Mouse (Mus musculus): ENCODE data around the gene Susd6. TPM values are rescaled to one million over a fixed set of nuclear protein-coding genes. Genes with fewer than 3 reads are reported as not detected.
"Not testable (repeated sequence)": the region's sequence is repeated elsewhere in the genome, so short reads cannot be mapped to it uniquely, and the experiment has no call there.

The Susd6 gene
- polyA plus RNA-seq, 1 experiment from 2014 or later = 21.7 TPM

- H3K27me3 ChIP-seq (replicated peaks; ENCODE audit: control insufficient read depth, insufficient read depth, low read length); H3K36me3 ChIP-seq (ENCODE audit: control insufficient read depth, insufficient read depth, low read length); H3K9ac ChIP-seq (ENCODE audit: low read depth, low read length); H3K4me3 ChIP-seq (ENCODE audit: low read depth, low read length); H3K9me3 ChIP-seq (ENCODE audit: control insufficient read depth, low read length); ATAC-seq (replicated peaks; ENCODE audit: low FRiP score); DNase-seq (ENCODE audit: low spot score): not testable (repeated sequence)
- peak overlapping the region; percentile 76 for H3K4me2 ChIP-seq
- peaks cover 45% of the 10 kb centered on the region for H3K4me1 ChIP-seq (replicated peaks; ENCODE audit: control insufficient read depth, insufficient read depth, low read length)
- 65% methylated on average over 4 of the region's 4 CpGs for WGBS
- peak overlapping the region; percentile 56; the same call in 1 of the 2 replicates for H3K27ac ChIP-seq (ENCODE audit: low read depth, low read length)
These were observed 1.0 kb upstream of the Susd6 start for GRCm38 (mm10) chr12:80789276-80789675.

GRCm38 (mm10) chr12:80790700-80791570, 625 bp downstream of the Susd6 start:
- peak overlapping the region; percentile 76 for H3K4me2 ChIP-seq
- H3K9ac ChIP-seq (ENCODE audit: low read depth, low read length) = peak overlapping the region; percentile 96
- no peaks in the 10 kb centered on the region for H3K36me3 ChIP-seq (ENCODE audit: control insufficient read depth, insufficient read depth, low read length)
- no peaks in the 10 kb centered on the region for H3K27me3 ChIP-seq (replicated peaks; ENCODE audit: control insufficient read depth, insufficient read depth, low read length)
- H3K4me1 ChIP-seq (replicated peaks; ENCODE audit: control insufficient read depth, insufficient read depth, low read length) = peaks cover 47% of the 10 kb centered on the region
- peak overlapping the region; percentile 95 for H3K4me3 ChIP-seq (ENCODE audit: low read depth, low read length)
- DNase-seq (ENCODE audit: low spot score) (no peak), ATAC-seq (replicated peaks; ENCODE audit: low FRiP score) (peak; percentile 53)
- peak overlapping the region; percentile 74 for H3K27ac ChIP-seq (ENCODE audit: low read depth, low read length)
- under 1% methylated on average over 71 of the region's 80 CpGs for WGBS
- no peaks in the 10 kb centered on the region for H3K9me3 ChIP-seq (ENCODE audit: control insufficient read depth, low read length)

GRCm38 (mm10) chr12:80791571-80792444, 1.5 kb downstream of the Susd6 start:
- Histone ChIP-seq H3K9ac (ENCODE audit: low read depth, low read length) (peak overlapping the region; percentile 96), H3K36me3 (ENCODE audit: control insufficient read depth, insufficient read depth, low read length) (no peaks in the 10 kb centered on the region), H3K4me2 (peak overlapping the region; percentile 76), H3K4me1 (replicated peaks; ENCODE audit: control insufficient read depth, insufficient read depth, low read length) (peaks cover 40% of the 10 kb centered on the region), H3K27ac (ENCODE audit: low read depth, low read length) (peak overlapping the region; percentile 74), H3K4me3 (ENCODE audit: low read depth, low read length) (peak overlapping the region; percentile 95), H3K9me3 (ENCODE audit: control insufficient read depth, low read length) (no peaks in the 10 kb centered on the region), H3K27me3 (replicated peaks; ENCODE audit: control insufficient read depth, insufficient read depth, low read length) (no peaks in the 10 kb centered on the region)
- 29% methylated on average over 6 of the region's 6 CpGs for WGBS
- ATAC-seq (replicated peaks; ENCODE audit: low FRiP score) = no peak
- no peak for DNase-seq (ENCODE audit: low spot score)

GRCm38 (mm10) chr12:80792867-80793266, 2.6 kb downstream of the Susd6 start:
- no peak overlapping the region for H3K27ac ChIP-seq (ENCODE audit: low read depth, low read length)
- ATAC-seq (replicated peaks; ENCODE audit: low FRiP score) = no peak
- 44% methylated on average over 5 of the region's 5 CpGs for WGBS
- H3K4me3 ChIP-seq (ENCODE audit: low read depth, low read length) = peak overlapping the region; percentile 23
- H3K27me3 ChIP-seq (replicated peaks; ENCODE audit: control insufficient read depth, insufficient read depth, low read length) = no peaks in the 10 kb centered on the region
- peaks cover 35% of the 10 kb centered on the region for H3K4me1 ChIP-seq (replicated peaks; ENCODE audit: control insufficient read depth, insufficient read depth, low read length)
- no peaks in the 10 kb centered on the region for H3K9me3 ChIP-seq (ENCODE audit: control insufficient read depth, low read length)
- H3K9ac ChIP-seq (ENCODE audit: low read depth, low read length) = 0 out of 2 replicates have a peak overlapping the region, but pooled peaks have one; percentile 34
- no peaks in the 10 kb centered on the region for H3K36me3 ChIP-seq (ENCODE audit: control insufficient read depth, insufficient read depth, low read length)
- H3K4me2 ChIP-seq = peak overlapping the region; percentile 76
- no peak for DNase-seq (ENCODE audit: low spot score)

GRCm38 (mm10) chr12:80793535-80793934, 3.2 kb downstream of the Susd6 start:
- DNase-seq (ENCODE audit: low spot score) (no peak), ATAC-seq (replicated peaks; ENCODE audit: low FRiP score) (no peak)
- peaks cover 35% of the 10 kb centered on the region for H3K4me1 ChIP-seq (replicated peaks; ENCODE audit: control insufficient read depth, insufficient read depth, low read length)
- H3K27me3 ChIP-seq (replicated peaks; ENCODE audit: control insufficient read depth, insufficient read depth, low read length) = no peaks in the 10 kb centered on the region
- H3K36me3 ChIP-seq (ENCODE audit: control insufficient read depth, insufficient read depth, low read length) = no peaks in the 10 kb centered on the region
- no peak overlapping the region for H3K4me3 ChIP-seq (ENCODE audit: low read depth, low read length)
- no peaks in the 10 kb centered on the region for H3K9me3 ChIP-seq (ENCODE audit: control insufficient read depth, low read length)
- H3K4me2 ChIP-seq = no peak overlapping the region
- no peak overlapping the region for H3K27ac ChIP-seq (ENCODE audit: low read depth, low read length)
- no peak overlapping the region for H3K9ac ChIP-seq (ENCODE audit: low read depth, low read length)
- WGBS = 81% methylated on average over 1 of the region's 1 CpGs

DNA sequence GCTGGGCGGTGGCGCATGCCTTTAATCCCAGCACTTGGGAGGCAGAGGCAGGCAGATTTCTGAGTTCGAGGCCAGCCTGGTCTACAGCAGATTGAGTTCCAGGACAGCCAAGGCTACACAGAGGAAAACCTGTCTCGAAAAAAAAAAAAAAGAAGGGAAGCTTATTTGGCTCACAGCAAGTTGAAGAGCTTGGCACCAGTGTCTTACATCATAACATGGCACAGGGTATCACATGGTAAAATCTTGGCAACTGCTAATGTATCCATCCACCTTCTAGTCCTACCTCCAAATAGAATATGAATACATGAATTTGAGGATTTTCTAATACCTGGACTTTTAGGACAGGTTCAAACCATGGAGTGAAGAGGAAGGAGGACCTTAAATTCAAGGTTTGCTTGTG, 4.2 kb downstream of the Susd6 start:
- no peak for ATAC-seq (replicated peaks; ENCODE audit: low FRiP score)
- no peak overlapping the region for H3K9ac ChIP-seq (ENCODE audit: low read depth, low read length)
- no peaks in the 10 kb centered on the region for H3K9me3 ChIP-seq (ENCODE audit: control insufficient read depth, low read length)
- no peak overlapping the region for H3K27ac ChIP-seq (ENCODE audit: low read depth, low read length)
- H3K27me3 ChIP-seq (replicated peaks; ENCODE audit: control insufficient read depth, insufficient read depth, low read length) = no peaks in the 10 kb centered on the region
- peaks cover 34% of the 10 kb centered on the region for H3K4me1 ChIP-seq (replicated peaks; ENCODE audit: control insufficient read depth, insufficient read depth, low read length)
- no peak overlapping the region for H3K4me2 ChIP-seq
- no peaks in the 10 kb centered on the region for H3K36me3 ChIP-seq (ENCODE audit: control insufficient read depth, insufficient read depth, low read length)
- no peak overlapping the region for H3K4me3 ChIP-seq (ENCODE audit: low read depth, low read length)
- WGBS = 82% methylated on average over 4 of the region's 4 CpGs
- no peak for DNase-seq (ENCODE audit: low spot score)

- DNase-seq (ENCODE audit: low spot score) (no peak), ATAC-seq (replicated peaks; ENCODE audit: low FRiP score) (no peak)
- WGBS = 49% methylated on average over 2 of the region's 2 CpGs
- Histone ChIP-seq H3K27ac (ENCODE audit: low read depth, low read length) (no peak overlapping the region), H3K27me3 (replicated peaks; ENCODE audit: control insufficient read depth, insufficient read depth, low read length) (no peaks in the 10 kb centered on the region), H3K9ac (ENCODE audit: low read depth, low read length) (no peak overlapping the region), H3K4me3 (ENCODE audit: low read depth, low read length) (no peak overlapping the region), H3K36me3 (ENCODE audit: control insufficient read depth, insufficient read depth, low read length) (no peaks in the 10 kb centered on the region), H3K9me3 (ENCODE audit: control insufficient read depth, low read length) (no peaks in the 10 kb centered on the region), H3K4me2 (no peak overlapping the region), H3K4me1 (replicated peaks; ENCODE audit: control insufficient read depth, insufficient read depth, low read length) (peaks cover 33% of the 10 kb centered on the region)
These were observed 4.8 kb downstream of the Susd6 start for GRCm38 (mm10) chr12:80794935-80795785.

DNA sequence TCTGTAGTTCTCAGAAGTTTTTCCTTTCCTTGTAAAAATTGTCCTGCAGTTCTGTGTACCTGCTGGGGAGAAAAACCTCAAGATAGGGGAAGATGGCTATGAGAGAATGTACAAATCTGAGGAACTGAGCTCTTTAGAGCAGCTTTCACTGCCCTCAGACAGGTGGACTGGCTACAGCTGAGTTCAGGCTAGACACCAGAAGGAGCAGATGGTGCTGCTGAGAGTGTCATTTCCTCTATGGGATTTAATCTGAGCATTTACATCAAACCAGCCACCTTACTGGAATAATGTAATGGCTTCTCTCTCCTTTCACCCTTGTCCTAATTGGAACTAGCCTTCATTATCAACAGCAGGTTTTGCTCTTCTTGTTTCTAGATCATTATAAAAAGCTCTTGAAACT, 8.0 kb downstream of the Susd6 start:
- DNase-seq (ENCODE audit: low spot score) (no peak), ATAC-seq (replicated peaks; ENCODE audit: low FRiP score) (no peak)
- H3K4me3 ChIP-seq (ENCODE audit: low read depth, low read length) = no peak overlapping the region
- no peaks in the 10 kb centered on the region for H3K9me3 ChIP-seq (ENCODE audit: control insufficient read depth, low read length)
- H3K36me3 ChIP-seq (ENCODE audit: control insufficient read depth, insufficient read depth, low read length) = no peaks in the 10 kb centered on the region
- no peak overlapping the region for H3K4me2 ChIP-seq
- peaks cover 24% of the 10 kb centered on the region for H3K4me1 ChIP-seq (replicated peaks; ENCODE audit: control insufficient read depth, insufficient read depth, low read length)
- H3K27me3 ChIP-seq (replicated peaks; ENCODE audit: control insufficient read depth, insufficient read depth, low read length) = no peaks in the 10 kb centered on the region
- H3K9ac ChIP-seq (ENCODE audit: low read depth, low read length) = no peak overlapping the region
- no peak overlapping the region for H3K27ac ChIP-seq (ENCODE audit: low read depth, low read length)

All from liver, embryonic 11.5 days (tissue).